Mouse (Mus musculus): ENCODE results near the gene Rasgef1b.

Gene Rasgef1b

DNA sequence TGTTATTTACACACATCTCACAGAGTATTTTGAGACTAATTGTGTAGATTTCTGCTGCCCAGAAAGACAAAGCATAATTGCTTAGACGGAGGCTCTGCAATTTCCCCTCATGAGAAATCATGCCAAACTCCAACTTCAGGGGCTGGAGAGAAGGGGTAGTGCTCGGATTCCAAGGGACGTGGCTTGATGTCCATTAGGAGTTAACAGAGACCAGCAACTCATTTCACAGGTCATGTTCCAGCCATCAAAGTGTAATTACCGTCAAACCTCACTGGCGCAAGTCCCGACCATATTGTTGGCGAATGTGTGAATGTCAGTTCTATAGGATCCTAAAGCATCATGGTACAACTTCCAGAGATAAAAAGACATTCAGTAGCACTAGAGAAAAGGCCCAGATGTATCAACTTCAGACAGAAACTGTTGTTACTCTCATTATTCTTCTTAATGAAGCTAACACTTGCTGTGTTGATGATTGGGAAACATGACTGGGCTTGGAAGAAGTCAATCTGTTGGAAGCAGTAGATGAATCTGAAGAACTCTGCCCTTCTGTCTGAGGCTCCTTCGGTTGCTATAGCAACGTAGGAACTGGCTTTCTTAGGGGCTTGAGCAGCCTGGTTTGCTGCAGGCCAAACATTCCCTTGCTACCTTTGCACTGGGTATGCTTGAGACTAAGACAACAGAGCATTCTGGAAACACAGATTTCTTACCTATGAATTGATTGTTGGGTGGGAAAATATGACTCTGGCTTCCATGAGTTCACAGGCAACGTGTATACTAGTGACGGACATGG is 350.2 kb downstream of the Rasgef1b start:
- DNase-seq (ENCODE audit: low read depth, low spot score) = peak; percentile 24

DNA sequence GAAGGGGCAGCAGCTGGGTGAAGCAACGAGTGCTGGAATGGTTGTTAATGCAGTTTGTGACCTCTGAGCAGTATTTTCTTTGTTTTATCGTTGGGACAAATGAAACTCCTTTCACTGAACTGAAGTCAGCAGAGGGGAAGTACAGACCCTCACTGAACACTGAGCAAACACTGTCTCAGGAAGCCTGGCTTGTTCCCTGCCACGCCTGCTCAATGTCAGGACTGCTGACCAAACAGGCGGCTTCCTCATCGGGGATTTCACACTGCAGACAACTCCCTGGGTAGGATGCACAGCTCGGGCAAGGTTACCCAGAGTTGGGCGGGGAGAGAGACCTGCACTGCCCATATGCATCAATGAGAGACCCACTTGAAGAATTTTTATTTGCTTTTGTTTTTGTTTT is 353.1 kb downstream of the Rasgef1b start:
- no peak for DNase-seq (ENCODE audit: low read depth, low spot score)

DNA sequence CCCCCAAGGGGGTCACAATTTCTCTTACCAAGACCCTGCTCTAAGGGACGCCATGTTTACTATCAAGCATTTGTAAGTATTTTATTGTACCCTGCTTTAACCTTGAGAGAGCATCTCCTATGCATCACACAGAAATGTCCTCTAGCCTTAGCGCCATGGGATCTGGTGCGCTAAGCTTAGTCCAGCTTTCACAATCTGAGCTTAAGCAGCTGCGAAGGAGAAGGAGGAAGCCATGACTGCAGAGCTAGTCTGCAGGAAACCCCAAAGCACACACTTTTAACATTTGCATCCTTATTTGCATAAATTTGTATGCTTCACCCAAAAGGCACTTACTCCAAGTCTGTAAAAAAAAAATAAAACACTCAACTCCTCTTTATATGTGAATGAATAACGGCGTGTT is 354.4 kb downstream of the Rasgef1b start:
- no peak for DNase-seq (ENCODE audit: low read depth, low spot score)

DNA sequence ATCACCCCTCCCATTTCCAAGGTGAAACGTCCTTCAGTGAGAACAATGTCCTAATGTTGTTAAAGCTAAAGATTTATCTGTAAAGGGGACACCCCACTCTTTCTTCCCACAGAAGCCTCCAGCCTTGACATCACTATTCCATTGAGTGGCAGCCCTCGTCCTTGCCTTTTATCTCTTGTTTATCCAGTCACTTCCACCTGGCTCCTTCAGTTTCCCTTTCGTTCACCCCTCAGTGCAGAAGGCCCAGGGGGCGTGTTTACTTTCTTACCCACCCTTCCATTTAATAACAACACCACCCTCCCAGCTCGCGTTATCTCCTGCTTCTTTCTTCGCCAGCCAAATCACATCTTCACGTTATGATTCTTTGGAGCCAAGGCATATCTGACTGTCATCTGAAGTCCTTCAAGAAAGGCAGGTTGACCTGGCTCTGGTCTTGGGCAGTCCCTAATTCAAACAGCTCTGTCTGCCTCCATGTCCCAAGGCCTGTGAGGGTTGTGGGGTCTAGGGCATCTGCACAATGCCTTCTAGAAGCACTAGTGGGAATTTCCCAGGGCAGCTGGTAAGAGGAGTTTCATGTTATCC is 355.2 kb downstream of the Rasgef1b start:
- DNase-seq (ENCODE audit: low read depth, low spot score) = no peak

DNA sequence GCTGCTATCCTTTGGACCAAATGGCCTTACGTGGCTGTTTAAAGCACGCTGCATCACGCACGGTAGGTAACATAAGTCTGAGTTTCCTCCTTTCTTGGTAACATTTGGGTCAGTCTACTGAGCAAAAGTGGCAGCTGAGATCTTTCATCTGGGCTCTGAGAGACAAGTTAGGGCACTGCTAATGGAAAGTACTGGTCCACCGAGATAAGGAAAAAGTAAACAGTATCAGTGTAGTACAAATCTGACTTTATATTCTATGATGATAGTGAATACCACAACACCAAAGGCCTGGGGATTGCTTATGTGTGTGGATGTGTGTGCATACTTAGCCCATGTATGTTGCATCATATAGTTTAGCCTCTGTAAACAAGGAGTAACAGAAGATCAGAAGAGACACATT is 358.2 kb downstream of the Rasgef1b start:
- no peak for DNase-seq (ENCODE audit: low read depth, low spot score)

DNA sequence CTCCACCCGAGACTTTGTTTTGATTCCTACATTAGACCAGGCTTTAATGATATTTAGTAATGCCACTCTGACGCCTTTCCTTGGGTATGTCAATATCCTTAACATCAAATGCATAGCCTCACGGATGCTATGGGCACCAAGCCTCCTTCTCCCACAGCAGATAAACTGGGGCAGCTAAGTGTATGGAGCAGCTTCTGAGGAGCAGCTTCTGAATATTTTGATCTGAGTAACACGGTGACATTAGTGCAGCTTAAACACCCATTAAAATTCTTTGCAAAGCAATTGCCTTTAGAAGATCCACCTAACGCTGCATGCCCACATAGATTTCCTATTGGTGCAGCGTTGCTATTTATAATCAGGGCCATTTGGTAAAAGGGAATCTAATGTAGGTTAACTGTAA is 359.6 kb downstream of the Rasgef1b start:
- no peak for DNase-seq (ENCODE audit: low read depth, low spot score)

DNA sequence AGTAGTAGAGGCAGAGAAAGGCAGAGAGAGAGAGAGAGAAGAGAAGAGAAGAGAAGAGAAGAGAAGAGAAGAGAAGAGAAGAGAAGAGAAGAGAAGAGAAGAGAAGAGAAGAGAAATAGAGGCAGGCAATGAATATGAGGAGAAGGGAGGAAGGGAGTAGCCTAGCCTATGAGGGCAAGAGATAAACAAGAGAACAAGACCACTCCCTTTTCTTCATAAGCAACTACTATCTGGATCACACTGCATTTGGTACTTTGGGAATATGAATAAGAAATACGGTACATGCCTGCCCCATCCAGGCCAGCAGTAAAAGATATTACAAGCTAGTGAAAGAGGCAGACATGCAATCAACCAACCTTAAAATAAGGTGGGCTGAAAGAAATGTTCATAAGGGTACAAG is 360.2 kb downstream of the Rasgef1b start:
- no peak for DNase-seq (ENCODE audit: low read depth, low spot score)

DNA sequence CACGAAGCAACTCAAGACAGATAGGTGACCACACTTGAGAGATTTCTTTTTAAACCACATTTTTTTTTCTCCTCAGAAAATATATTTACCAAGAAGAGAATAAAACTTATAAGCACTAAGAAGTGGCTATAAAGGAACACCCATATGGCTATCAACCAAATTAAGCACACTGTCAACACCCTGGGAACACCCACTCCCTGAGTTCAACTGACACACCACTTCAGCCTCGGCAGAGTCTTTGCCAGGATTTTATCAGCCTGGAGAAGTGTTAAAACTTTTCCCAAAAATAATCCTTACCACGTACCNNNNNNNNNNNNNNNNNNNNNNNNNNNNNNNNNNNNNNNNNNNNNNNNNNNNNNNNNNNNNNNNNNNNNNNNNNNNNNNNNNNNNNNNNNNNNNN is 368.3 kb downstream of the Rasgef1b start:
- no peak for DNase-seq (ENCODE audit: low read depth, low spot score)

DNA sequence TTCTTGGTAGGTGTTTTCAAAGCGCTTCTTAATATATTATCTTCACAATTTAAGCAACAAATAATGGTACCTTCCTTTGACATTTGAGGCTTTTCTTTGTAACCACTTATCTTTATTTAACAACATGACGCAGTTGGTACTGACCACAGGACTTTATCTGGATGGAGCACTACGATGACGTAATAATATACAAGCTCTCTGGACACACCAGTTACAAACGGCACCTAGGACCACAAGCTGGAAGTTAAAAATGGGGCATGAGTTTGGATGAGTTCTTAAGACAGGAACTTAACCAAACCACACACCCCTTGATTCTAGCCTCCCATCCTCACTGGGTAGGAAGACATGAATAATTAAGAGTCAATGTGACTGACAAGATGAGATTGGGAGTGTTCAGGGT is 369.6 kb downstream of the Rasgef1b start:
- no peak for DNase-seq (ENCODE audit: low read depth, low spot score)

DNA sequence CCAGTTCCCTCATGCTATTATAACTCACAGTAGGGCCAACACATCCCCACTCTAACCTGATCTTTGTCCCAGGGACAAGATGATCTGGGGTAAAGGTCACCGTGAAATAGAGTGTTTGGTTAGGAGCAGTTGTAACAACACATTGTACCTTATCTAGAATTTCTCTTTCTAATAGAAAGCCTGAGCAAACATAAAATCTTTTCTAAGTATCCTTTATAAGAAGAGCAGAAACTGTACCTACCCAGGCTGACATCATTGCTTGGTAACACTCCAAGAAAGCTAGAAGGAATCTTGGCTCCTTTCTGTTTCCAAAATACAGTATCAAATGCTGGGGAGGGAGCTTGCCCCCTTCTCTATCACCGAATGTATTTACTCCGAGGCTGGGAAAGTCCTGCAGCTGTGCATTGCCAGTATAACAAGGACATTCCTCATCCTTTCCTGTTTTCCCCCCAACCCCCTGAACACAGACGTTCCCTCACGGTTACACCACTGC is 374.2 kb downstream of the Rasgef1b start:
- no peak for DNase-seq (ENCODE audit: low read depth, low spot score)

DNA sequence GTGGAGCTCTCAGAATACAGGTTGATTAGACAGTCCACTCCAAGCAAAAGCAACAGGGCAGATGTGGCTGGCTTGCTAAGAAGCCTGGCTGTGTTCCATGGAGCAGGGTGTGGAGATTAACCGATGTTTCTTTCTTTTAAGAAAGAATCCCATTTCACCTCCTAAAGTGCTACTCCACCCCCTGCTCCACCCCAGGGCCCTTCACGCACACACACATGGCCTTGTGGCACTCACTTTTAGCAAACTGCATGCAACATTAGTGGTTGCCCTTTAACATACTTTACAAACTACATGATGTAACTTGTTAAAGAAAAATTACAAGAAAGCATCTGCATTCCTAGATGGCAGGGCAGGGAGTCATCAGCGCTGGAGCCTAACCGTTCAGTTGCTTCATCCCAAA is 378.8 kb downstream of the Rasgef1b start:
- DNase-seq (ENCODE audit: low read depth, low spot score) = no peak

DNA sequence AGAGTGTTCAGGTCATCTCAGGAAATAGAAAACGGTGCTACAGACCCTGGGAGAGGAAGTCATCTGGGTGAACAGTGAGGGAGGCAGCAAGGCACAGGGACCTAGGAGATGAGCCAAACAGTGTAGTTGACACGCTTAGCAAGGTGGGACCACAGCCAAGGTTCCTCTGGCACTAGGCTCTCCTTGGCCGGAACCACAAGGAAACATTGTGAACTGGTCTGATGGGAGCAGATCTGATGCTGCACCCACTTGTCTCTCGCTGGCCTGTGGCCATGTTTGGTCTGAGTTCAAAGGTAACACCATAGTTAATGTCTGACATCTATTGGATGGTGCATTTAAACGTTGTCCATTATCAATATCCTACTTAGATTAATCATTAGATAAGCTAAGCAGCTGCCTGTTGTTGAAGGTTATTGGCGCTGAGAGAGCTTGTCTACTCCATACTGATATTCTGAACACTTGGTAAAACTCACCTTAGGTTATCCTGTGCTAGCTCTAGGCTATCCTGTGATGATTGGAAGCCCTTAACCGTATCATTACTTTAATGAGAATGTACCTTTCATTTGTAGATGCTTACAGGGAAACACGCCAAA is 380.5 kb downstream of the Rasgef1b start:
- DNase-seq (ENCODE audit: low read depth, low spot score) = peak; percentile 18

DNA sequence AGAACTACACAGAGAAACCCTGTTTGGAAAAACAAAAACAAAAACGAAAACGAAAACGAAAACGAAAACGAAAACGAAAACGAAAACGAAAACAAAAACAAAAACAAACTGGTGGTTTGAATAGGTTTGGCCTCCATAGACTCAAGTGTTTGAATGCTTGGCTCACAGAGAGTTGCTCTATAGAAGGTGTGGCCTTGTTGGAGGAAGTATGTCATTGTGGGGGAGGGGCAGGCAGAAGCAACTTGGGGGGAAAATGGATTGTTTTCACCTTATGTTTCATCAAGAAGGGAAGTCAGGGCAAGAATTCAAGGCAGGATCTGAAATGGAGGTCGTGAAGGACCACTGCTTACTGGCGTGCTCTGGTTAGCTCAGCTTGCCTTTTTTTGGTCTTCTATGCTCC is 386.3 kb downstream of the Rasgef1b start:
- no peak for DNase-seq (ENCODE audit: low read depth, low spot score)

DNA sequence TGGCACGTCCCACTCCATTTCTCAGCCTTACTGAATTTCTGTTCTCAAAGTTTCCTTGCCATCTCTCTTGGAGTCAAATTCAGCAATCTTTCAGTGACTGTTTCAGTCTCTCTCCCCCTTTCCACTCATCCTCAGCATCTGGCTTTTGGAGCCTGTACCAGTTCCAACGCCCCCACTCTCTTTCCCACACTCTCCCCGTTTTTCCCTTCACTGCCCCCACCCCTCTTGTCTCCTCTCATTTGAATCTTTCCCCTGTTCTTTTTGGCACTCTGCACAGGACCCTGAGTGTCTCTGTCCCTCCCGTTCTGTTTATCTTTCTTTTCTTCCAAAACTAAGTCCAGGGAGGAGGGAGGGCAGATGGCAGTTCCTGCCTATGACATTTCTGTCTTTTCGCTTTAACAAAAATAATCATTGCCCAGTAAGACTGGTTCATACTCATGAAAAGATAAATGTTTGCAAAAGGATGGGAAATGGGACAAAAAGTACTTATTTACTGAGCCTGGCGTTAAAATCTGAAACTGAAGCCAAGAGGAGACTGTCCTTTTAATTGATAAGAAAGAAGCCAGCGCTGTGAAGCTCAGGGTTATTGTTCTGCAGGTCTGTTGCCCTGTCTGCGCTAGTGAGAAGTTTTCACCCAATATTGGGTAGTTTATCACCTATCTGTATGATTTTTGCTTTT is 388.4 kb downstream of the Rasgef1b start:
- no peak for DNase-seq (ENCODE audit: low read depth, low spot score)

DNA sequence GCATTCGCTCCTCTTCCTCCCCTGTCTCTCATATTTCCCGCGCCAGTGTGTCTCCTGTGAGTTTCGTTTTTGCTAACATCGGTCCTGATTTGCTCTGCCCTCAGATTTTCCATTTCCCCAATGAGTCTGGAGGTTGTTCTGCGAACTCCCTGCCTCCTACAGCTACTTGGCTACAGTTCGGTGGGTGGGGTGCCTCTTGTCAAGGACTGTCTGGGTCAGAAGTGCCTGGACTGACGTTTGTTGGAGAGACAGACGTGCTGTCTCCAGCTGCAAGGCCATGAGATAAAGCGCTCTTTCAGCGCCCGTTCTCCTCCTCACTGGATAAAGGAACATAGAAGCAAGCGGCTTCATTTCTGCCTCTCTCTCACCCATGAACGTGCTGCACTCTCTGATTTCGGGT is 389.1 kb downstream of the Rasgef1b start:
- DNase-seq (ENCODE audit: low read depth, low spot score) = no peak

DNA sequence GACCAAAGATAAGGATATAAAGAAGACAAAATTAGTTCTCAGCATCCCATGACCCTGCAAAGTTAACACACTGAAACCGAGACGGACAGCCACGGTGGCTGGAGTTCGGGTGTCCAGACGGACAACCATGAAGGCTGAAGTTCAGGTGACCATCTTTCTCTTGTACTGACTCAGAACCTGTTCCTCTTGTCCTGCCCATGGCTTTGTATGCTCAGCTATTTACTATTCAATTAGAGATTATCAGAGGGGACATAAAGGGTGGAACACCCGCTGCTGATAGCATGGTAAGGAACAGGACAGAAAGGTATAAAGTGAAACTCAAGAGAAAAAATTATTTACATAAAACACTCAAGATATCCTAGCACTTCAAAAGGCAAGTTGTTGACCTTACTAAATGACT is 390.0 kb downstream of the Rasgef1b start:
- no peak for DNase-seq (ENCODE audit: low read depth, low spot score)

DNA sequence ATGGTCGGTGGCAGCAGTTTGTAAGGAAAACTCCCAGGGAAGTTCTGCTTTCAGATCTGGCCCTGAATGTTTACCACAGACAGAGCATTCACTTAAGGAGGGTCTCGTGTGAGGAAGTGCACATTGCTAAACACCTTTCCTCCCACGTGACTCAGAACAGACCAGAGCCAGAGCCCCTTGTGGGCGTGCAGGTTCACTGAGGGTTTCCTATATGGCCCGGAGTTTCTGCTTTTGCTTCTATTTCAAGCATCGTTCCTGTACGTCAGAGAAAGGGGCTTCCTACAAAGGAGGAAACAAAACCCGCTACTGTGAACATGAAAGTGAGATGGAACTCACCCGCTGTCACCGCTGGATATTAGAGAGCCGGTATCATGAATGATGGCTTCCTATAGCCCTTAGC is 392.4 kb downstream of the Rasgef1b start:
- DNase-seq (ENCODE audit: low read depth, low spot score) = no peak

DNA sequence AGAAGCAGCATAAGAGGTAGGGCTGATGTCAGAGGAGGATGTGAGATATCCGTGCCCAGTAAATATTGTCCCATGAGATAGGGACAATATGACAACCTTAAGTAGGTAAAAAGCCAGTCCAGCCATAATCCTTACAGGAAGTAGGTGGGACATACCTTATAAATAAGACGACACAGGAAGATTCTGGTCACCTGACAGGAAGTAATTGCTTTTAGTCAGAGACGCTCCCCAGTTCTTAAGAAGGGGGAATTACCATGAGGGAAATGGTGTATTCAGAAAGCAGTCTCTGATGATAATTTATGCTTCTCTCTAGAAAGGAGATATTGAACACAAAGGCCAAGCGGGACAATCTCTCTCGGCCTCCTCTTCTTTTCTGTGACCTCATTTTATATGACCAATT is 394.8 kb downstream of the Rasgef1b start:
- DNase-seq (ENCODE audit: low read depth, low spot score) = no peak

DNA sequence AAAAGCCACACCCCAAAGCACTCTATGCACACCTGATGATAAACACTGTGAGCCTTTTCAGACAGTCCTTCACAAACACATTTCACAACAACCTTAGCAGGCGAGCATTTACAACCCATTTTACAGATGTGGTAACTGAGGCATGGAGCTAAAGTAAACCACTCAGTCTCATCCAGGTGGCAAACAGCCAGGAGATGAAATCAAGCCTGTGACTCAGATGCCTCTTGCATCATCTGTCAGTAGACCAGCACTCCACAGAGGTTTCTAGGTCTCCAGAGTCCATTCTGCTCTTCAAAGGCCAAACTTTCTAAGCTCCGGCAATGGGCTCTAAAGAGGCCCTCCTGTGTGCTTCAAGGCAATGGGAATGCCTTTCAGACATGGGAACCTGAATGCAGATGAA is 396.8 kb downstream of the Rasgef1b start:
- DNase-seq (ENCODE audit: low read depth, low spot score) = no peak

DNA sequence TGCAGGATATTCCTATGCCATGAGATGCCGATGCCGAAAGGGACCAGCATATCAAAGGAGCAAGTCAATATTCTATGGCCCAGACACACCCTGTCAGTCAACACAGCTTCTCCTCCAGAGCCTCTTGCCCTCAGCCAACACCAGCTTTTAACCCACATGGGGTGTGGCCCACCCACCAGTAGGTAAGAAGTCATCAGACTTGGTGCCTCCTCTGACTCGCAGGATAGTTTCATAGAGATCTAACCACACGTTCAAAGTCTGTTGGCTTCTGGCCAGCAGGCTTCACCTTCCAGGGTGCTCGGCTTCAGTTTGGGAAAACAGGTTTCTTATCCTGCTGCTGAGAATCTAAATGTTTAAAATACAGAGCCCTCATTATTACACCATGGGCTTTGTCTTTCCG is 399.8 kb downstream of the Rasgef1b start:
- DNase-seq (ENCODE audit: low read depth, low spot score) = no peak

DNA sequence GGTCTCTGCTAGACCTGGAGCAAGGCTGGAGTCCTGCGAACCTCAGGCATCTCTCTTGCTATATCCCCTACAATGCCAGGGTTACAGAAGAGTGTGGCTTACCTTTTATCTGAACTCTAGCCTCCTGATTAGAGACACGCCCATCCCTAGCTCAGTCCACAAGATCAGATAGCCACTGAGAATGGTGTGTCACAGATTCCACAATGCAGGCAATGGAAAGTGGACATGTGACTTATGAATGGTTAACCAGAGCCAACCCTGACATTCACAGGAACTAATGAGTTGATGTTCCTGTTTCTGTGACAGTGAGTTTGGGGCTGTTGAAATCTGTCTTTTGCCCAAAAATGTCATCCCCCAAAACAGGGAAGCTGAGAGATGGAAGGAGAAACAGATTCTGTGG is 401.8 kb downstream of the Rasgef1b start:
- no peak for DNase-seq (ENCODE audit: low read depth, low spot score)

DNA sequence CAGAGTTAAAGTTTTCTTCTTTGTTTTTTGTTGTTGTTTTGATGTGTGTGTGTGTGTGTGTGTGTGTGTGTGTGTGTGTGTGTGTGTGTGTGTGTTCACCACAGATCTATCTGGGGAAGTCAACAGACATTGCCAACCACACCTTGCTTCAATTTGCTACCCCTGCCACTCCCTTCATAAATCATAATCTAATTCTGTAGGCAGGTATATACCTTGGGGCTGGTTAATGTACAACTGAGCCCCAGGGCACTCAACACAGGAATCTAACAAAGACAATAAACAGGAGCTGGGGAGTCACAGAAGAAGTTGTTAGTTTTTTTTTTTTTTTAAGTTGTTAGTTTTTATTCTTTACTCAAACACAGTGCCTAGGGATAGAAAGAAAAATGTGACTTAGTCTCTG is 403.6 kb downstream of the Rasgef1b start:
- DNase-seq (ENCODE audit: low read depth, low spot score) = no peak

DNA sequence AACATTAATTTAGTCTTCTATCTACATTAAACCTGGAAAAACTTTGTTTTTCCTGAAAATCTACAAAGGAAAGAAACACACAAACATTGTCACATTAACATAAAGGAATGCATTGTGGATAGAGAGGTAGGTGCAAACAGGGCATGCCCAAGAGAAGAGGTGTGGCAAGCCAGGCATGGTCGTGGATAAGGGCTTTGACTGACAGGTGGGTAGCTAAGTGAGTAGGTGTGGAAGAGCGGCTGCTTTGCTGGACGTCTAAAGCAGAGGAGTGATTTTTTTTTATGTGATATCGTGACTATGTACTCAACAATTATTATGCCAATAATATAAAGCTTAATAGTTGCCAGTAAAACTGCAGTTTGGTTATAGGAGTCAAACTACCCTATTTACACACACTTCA is 408.1 kb downstream of the Rasgef1b start:
- DNase-seq (ENCODE audit: low read depth, low spot score) = no peak
